Mouse (Mus musculus) T-cell, adult 2 months (primary cell): Measurements from ENCODE around the gene Trim72.

Experiments
- DNase-seq: peaks from one replicate; pipeline ENCODE4 v3.0.0; 2022; ENCODE audit warnings: low spot score

Gene Trim72

DNA sequence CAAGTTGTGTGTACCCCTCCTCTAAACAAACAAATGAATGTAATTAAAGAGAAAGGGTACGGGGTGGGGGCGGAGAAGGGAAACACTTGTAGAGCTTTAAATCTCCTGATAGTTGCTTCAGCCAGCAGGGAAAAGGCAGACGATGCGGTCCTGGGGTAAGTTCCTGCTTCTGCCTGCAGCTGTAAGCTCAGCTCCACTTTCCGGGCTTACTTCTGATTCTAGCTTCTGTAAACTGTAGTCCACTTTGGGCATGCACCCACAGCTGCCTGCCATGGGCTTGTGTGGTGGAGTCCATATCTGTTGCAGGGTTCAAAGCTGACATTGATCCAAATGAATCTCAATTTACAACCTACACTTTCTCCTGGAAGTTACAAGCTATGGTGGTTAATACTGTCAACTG lies 49.3 kb downstream of the Trim72 start:
- no peak for DNase-seq

DNA sequence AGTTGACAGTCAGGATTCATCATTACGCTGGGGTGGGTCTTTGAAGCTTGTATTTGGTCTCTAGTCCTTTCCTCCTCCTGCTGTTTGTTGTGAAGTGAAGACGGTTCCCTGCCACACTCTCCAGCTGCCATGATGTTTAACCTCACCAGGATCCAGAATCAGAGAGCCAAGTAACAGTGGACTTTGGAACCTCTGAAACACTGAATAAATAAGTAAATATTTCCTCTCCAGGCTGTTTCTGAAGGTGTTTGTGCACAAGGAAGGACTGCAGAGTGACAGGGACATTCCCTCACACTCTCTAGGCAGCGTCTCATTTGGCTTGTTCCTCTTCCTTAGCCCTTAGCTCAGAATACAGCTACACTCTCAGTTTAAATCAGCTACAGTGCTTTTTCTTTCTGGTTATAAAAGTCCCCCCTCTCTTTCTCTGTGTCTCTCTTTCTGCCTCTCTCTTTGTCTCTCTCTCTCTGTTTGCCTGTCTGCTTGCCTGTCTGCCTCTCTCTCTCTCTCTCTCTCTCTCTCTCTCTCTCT lies 53.2 kb downstream of the Trim72 start:
- no peak for DNase-seq

DNA sequence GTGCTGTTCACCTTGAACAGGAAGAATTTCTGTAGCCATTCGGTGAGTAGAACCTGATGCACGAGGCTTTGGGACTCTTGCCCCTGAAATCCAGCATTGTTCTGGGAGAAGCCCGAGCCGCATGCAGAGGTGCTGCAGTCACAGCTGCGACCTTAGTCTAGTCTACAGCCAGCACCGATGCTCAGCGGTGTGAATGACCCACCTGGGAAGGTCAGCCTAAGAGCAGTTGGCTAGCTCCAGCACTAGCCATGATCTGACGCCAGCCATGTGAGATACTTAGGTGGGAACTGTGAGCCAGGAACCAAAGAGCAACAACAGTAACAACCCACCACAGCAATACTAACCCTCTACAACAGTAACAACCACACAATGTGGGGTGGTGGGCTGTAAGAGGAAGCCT lies 54.1 kb downstream of the Trim72 start:
- no peak for DNase-seq

DNA sequence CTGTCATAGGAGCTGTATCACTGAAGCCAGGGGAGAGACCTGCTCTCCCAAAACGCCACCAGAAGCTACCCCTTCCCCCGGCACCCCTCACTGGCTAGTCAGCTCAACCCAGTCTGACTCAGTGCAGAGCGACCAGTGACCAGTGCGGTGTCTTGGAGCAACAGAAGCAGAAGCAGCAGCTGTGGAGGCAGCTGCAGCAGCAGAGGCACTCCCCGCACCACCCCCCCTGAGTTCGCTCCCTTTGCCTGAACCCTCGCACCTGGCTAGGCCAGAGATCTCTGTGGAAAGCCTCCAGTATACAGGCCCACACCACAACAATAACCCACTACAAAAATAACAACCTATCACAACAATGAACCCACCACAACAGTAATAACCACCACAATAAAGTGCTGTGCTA lies 54.8 kb downstream of the Trim72 start:
- peak; percentile 33 for DNase-seq

DNA sequence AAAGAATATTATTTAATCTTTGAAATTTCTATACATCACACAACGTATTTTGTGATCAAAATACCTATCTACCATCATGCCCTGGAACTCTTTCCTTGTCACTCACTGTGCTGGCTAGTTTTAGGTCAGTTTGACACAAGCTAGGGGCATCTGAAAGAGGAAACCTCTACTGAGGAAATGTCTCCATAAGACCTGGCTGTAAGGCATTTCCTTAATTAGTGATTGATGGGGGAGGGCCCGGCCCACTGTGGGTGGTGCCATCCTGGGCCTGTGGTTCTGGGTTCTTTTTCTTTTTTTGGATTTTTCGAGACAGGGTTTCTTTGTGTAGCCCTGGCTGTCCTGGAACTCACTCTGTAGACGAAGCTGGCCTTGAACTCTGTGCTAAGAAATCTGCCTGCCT lies 55.3 kb downstream of the Trim72 start:
- no peak for DNase-seq
